Mouse (Mus musculus): ENCODE results near the gene Oxct2b. TPM values are rescaled to one million over a fixed set of nuclear protein-coding genes. Genes with fewer than 3 reads are reported as not detected.

Oxct2b gene
- 0.33 and 0.59 TPM in 2 replicates for polyA plus RNA-seq (2012; rRNA removed)

DNA sequence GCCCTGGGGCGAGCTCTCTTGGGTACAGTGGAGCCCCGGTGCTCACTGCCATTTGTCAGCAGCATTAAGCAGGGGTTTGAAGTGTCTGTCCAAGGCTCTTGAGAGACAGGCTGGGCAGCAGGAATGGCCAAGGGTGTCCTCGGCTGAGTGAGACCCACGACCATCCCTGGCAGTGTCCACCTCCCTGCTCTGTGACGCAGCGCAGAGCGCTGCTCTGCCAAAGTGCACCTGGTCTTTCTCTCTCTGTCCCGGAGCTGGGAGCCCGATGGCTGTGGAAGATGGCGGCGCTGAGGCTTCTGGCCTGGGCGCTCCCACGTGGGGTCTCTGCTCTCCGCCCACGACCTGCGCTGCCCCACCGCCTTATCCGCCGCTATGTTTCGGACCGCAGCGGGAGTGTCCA is at the start of gene Oxct2b:
Gene Oxct2b (plus strand): TSS at position 256 of the 400 bp plus-strand sequence.
- peak; percentile 13 for DNase-seq (ENCODE audit: low read depth)
- no peak for TF ChIP-seq POLR2A (IDR thresholded peaks at IDR 0.05; ENCODE audit: borderline replicate concordance, extremely low read depth, insufficient read depth, insufficient read length, poor library complexity, severe bottlenecking)
- TF ChIP-seq CTCF (IDR thresholded peaks at IDR 0.05; ENCODE audit: borderline replicate concordance, extremely low read depth, insufficient read depth, insufficient read length) = no peak

- DNase-seq (ENCODE audit: low read depth) = no peak
- TF ChIP-seq CTCF (IDR thresholded peaks at IDR 0.05; ENCODE audit: borderline replicate concordance, extremely low read depth, insufficient read depth, insufficient read length) (no peak), POLR2A (IDR thresholded peaks at IDR 0.05; ENCODE audit: borderline replicate concordance, extremely low read depth, insufficient read depth, insufficient read length, poor library complexity, severe bottlenecking) (no peak)
Observed at GRCm38 (mm10) chr4:123068646-123069045, 47.4 kb upstream of the Oxct2b start.

DNA sequence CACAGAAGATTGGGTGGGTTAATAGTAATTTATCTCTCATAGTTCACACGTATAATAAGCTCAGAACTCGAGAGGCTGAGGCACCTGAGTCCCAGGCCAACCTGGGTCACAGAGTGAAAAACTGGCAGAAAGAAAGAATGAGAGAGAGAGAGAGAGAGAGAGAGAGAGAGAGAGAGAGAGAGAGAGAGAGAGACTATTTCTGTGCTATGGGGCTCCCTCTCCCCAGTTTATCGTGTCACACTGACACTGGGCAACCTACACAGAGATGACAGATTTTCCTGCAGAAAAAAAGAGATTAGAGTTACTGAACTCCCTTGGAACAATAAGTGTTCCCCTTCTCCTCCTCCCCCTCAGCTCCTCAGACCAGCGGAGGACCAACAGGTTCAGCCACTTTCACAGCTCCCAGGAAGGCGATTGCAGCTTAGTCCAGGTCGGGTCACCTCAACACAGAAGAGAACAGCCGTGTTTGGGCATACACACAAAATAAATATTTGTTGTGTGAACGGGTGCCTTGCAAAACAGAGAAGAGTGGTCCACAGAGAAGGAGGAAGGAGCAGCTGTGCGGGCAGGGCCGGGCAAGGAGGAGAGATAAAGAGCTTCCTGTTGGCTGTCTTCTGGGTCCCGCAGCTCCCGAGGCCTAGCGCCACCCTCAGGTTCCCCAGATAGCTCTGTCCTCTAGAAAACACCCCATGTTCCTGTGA is 44.6 kb upstream of the Oxct2b start:
- peak; percentile 74 for DNase-seq (ENCODE audit: low read depth)
- TF ChIP-seq POLR2A (IDR thresholded peaks at IDR 0.05; ENCODE audit: borderline replicate concordance, extremely low read depth, insufficient read depth, insufficient read length, poor library complexity, severe bottlenecking) (no peak), CTCF (IDR thresholded peaks at IDR 0.05; ENCODE audit: borderline replicate concordance, extremely low read depth, insufficient read depth, insufficient read length) (peak; percentile 47; the same call in 1 of the 2 replicates)

DNA sequence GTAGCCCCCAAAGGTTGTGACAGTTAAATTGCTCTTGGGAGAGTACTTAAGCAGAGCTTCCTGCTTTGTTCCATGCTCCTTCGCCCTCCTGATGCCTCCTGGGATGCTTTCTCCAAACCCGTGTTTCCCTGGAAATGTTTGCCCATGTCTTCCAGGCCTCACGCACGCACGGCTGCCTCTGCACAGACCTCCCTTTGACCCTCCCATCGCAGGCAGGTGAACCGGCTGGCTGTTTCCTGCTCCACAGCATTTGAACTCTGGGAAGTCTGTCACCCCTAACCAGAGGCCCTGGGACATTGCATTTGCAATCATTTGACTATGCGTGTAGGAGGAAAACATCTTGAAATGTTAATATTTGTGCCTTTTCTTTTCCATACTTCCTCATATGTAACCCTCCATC is 39.1 kb upstream of the Oxct2b start:
- DNase-seq (ENCODE audit: low read depth) = no peak
- TF ChIP-seq POLR2A (IDR thresholded peaks at IDR 0.05; ENCODE audit: borderline replicate concordance, extremely low read depth, insufficient read depth, insufficient read length, poor library complexity, severe bottlenecking) = no peak
- no peak for TF ChIP-seq CTCF (IDR thresholded peaks at IDR 0.05; ENCODE audit: borderline replicate concordance, extremely low read depth, insufficient read depth, insufficient read length)

DNA sequence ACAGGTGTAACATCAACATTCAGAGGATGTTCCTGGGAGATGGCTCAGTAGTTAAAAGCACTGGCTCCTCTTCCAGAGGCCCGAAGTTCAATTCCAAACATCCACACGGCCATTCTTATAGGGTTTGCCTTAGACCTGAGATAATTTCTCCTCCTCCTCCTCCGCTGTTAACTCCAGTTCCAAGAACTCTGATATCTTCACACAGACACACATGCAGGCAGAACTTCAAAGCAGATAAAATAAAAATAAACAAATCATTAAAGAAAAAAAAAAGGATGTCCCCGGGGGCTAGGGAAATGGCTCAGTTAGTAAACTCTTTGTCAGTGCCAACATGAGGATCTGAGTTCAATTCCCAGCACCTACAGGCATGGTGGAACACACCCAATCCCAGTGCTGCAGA is 37.8 kb upstream of the Oxct2b start:
- no peak for TF ChIP-seq POLR2A (IDR thresholded peaks at IDR 0.05; ENCODE audit: borderline replicate concordance, extremely low read depth, insufficient read depth, insufficient read length, poor library complexity, severe bottlenecking)
- TF ChIP-seq CTCF (IDR thresholded peaks at IDR 0.05; ENCODE audit: borderline replicate concordance, extremely low read depth, insufficient read depth, insufficient read length) = no peak
- no peak for DNase-seq (ENCODE audit: low read depth)

DNA sequence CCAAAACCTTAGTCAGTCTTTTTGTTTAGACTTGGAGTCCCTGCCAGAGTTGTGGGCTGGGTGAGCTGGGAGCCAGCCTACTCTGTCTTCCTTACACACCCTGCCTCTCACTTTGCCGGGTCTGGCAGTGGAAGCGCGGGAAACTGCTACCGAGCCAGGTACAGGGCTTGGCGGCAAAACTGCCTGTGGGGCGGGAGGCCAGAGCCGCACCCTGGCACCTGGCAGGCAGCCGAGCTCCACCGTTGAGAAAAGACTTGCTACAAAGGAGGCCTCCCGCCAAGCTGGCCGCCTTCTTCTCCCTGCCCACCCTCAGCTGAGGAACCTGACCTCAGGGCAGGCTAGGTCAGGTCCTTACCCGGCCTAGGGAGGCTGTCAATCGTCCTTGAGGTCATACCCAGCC is 35.3 kb upstream of the Oxct2b start:
- DNase-seq (ENCODE audit: low read depth) = peak; percentile 24
- TF ChIP-seq POLR2A (IDR thresholded peaks at IDR 0.05; ENCODE audit: borderline replicate concordance, extremely low read depth, insufficient read depth, insufficient read length, poor library complexity, severe bottlenecking) (no peak), CTCF (IDR thresholded peaks at IDR 0.05; ENCODE audit: borderline replicate concordance, extremely low read depth, insufficient read depth, insufficient read length) (no peak)

DNA sequence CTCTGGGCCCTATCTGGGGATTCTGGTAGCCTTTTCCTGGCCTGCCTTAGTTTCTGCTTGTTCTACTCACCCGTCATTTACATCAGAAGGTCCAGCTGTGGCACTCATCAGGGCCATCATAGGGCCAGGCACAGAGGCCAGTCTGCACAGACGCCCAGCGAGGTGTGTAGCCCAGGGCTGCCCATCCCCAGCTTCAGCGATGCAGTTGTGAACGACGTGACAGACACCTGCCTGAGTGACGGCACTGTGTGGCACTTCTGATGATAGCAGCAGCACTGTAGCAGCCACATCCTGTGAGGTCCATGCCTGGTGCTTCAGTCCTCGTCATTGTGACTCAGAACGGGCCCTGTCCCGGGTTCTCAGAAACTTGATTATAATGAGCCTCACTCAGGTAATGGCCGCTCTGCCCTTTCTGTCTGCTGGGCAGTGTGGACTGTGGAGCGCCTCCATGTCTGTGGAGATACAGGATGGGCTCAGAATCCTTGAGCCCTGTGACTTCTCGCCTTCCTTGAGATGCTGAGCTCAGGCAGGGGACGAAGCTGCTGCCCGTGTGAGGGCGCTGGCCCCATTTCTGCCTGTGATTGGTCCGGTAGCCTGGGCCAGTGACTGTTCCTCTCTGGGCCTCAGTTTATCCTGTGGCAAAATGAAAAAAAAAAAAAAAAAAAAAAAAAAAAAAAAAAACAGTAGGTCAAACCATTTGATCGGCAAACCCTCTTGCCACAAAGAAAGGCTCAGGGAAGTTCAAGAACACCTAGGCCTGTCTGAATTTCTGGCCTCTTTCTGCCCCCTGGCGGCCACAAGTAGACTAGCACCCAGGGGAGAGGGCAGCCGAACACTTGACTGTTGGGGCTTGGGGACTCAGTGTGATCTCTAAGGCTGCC is 33.5 kb upstream of the Oxct2b start:
- TF ChIP-seq POLR2A (IDR thresholded peaks at IDR 0.05; ENCODE audit: borderline replicate concordance, extremely low read depth, insufficient read depth, insufficient read length, poor library complexity, severe bottlenecking) (no peak), CTCF (IDR thresholded peaks at IDR 0.05; ENCODE audit: borderline replicate concordance, extremely low read depth, insufficient read depth, insufficient read length) (peak; percentile 88)
- peak; percentile 87 for DNase-seq (ENCODE audit: low read depth)

- TF ChIP-seq CTCF (IDR thresholded peaks at IDR 0.05; ENCODE audit: borderline replicate concordance, extremely low read depth, insufficient read depth, insufficient read length) (no peak), POLR2A (IDR thresholded peaks at IDR 0.05; ENCODE audit: borderline replicate concordance, extremely low read depth, insufficient read depth, insufficient read length, poor library complexity, severe bottlenecking) (no peak)
Observed at GRCm38 (mm10) chr4:123083323-123083902, 32.7 kb upstream of the Oxct2b start.

DNA sequence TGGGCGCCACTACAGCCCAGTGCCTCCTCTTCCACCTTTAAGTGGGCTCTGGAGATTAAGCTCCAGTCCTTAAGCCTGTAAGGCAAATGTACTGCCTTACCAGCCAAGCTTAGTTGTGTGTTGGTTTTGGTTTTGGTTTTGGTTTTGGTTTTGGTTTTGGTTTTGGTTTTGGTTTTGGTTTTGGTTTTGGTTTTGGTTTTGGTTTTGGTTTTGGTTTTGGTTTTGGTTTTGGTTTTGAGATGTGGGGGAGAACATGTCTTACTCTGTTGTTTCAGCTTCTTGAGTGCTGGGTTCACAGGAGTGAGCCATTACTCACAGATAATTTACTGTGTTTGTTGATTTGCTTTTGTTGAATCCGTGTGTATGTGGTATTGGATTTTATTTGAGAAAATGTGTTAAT is 30.8 kb upstream of the Oxct2b start:
- TF ChIP-seq POLR2A (IDR thresholded peaks at IDR 0.05; ENCODE audit: borderline replicate concordance, extremely low read depth, insufficient read depth, insufficient read length, poor library complexity, severe bottlenecking) (no peak), CTCF (IDR thresholded peaks at IDR 0.05; ENCODE audit: borderline replicate concordance, extremely low read depth, insufficient read depth, insufficient read length) (no peak)
- no peak for DNase-seq (ENCODE audit: low read depth)

More at GRCm38 (mm10) chr4:123083323-123083902, 32.7 kb upstream of the Oxct2b start:
- no peak for DNase-seq (ENCODE audit: low read depth)

DNA sequence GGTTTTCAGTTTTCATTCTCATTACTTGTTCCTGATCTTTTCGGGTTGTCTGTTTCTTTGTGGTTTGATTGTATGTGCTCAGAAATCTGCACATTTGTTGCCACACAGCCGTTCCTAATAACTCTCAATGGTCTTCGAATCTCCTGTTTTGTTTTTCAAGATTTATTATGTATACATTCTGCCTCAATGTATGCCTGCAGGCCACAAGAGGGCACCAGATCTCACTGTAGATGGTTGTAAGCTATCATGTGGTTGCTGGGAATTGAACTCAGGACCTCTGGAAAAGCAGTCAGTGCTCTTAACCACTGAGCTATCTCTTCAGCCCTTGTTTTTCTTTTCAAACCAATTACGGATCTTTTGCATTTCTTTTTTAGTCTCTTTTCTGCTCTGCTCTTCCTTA is 29.7 kb upstream of the Oxct2b start:
- TF ChIP-seq POLR2A (IDR thresholded peaks at IDR 0.05; ENCODE audit: borderline replicate concordance, extremely low read depth, insufficient read depth, insufficient read length, poor library complexity, severe bottlenecking) (no peak), CTCF (IDR thresholded peaks at IDR 0.05; ENCODE audit: borderline replicate concordance, extremely low read depth, insufficient read depth, insufficient read length) (no peak)
- DNase-seq (ENCODE audit: low read depth) = no peak

DNA sequence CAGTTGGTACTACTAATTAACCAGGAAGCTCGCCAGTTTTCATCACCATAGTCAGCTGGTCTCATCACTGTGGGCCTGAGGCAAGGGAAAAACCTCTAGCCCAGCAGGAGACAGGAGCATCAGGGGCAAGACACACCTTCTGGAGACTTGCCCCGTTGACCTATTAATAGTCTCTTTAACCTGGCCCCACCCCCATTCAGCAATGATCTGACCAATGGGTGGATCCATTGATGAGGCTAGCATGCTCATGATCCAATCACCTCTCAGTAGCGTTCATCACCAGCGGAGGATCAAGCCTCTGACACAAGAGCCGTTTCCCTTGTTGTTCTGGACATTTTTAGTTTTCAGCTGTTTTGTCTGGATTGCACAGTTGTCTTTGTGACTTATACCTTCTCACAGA is 23.4 kb upstream of the Oxct2b start:
- TF ChIP-seq CTCF (IDR thresholded peaks at IDR 0.05; ENCODE audit: borderline replicate concordance, extremely low read depth, insufficient read depth, insufficient read length) (no peak), POLR2A (IDR thresholded peaks at IDR 0.05; ENCODE audit: borderline replicate concordance, extremely low read depth, insufficient read depth, insufficient read length, poor library complexity, severe bottlenecking) (no peak)
- no peak for DNase-seq (ENCODE audit: low read depth)

All from brain, embryonic 14.5 days (tissue).